Mouse (Mus musculus) kidney, adult 18-20 months (tissue): ENCODE measurements at regions not wholly inside any gene's neighbourhood (a gene's known extent, or its start where the extent isn't known, plus 50 kb on each side); places are given as distances from the start of the nearest gene placed in this dataset.
"Not testable (repeated sequence)": the region's sequence is repeated elsewhere in the genome, so short reads cannot be mapped to it uniquely, and the experiment has no call there.

Experiments
- DNase-seq: peaks from one replicate; pipeline ENCODE4 v3.0.0; 2021

GRCm38 (mm10) chr16:3114473-3115335 is 476.1 kb upstream of the Olfr161 start:
- DNase-seq: peak; percentile 29

GRCm38 (mm10) chr16:3115336-3116112 is 475.3 kb upstream of the Olfr161 start:
- DNase-seq: not testable (repeated sequence)

DNA sequence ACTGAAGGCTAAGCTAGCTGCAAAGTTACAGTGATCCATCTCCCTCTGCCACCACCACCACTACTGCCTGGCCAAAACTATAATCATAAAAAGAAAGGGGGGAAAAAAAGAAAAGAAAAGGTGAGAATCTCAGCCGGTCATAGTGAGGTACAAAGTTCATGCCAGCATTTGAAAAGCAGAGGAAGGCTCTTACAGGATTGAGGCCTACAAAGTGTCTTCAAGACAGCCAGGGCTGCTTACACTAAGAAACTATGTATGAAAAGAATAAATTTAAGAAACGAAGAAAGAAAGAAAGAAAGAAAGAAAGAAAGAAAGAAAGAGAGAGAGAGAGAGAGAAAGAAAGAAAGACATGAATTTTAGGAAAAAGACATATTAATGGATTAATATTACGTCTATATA is 474.7 kb upstream of the Olfr161 start:
- DNase-seq: peak; percentile 31

DNA sequence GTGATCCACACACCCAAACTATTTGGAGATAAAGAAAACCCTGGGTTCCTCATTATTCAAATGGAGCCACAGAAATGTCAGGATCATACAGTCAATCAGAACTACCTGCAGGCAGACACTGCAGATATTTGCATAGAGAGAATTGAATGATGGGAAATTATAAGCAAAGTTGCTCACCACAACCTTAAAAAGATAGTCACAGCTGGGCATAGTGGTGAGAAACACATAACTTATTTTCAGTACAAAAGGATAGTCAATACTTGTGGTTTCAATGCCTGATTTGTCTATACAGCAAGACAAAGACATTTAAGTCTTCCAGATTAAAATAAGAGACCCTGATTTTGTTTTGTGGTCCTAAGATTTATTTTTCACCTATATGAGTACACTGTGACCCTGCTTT is 469.6 kb upstream of the Olfr161 start:
- DNase-seq: not testable (repeated sequence)

GRCm38 (mm10) chr16:3122145-3122860 is 468.5 kb upstream of the Olfr161 start:
- DNase-seq: not testable (repeated sequence)

DNA sequence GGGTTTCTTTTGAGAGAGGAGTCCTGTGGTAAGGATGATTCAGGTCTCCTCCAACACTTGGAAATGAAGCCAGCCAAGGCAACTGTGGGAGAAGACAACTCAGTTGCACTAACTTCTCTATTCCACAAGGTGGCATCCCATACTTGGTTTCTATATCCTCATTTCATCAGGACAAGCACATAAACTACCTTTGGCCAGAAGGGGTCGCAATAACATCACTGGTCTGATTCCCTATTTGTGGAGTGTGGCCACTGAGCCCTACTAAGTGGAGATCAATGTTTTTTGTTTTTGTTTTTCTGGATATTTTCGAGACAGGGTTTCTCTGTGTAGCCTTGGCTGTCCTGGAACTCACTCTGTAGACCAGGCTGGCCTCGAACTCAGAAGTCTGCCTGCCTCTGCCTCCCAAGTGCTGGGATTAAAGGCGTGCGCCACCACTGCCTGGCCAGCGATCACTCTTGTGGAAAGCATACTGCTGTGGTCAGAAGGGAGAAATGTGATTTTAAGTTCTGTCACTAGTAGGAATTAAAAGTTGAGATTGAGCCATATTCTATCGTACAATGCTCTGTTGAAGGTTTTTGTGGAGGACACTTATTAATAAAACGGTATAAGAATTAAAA is 467.9 kb upstream of the Olfr161 start:
- DNase-seq: peak; percentile 71

- DNase-seq: not testable (repeated sequence)
These were observed 463.5 kb upstream of the Olfr161 start for GRCm38 (mm10) chr16:3127317-3127716.
